Mouse (Mus musculus) stomach, embryonic 15.5 days (tissue): Measurements from ENCODE around the gene Camk1d. TPM values are rescaled to one million over a fixed set of nuclear protein-coding genes. Genes with fewer than 3 reads are reported as not detected.

ENCODE experiments used
- ATAC-seq: fragments of 200-750 bp; cut with Nextera tagmentation; 2 replicates; pipeline ENCODE4 v1.8.0; 2017; ENCODE audit warnings: low read depth, moderate number of reproducible peaks, moderate TSS enrichment; ENCODE audit not compliant: insufficient read depth, low FRiP score
- H3K27ac ChIP-seq: fragments of 300-500 bp; sonication (generic); 2 replicates; pipeline ENCODE4 v1.5.1; 2015; ENCODE audit warnings: mild to moderate bottlenecking, inconsistent platforms
- H3K27me3 ChIP-seq: fragments of 300-500 bp; sonication (generic); replicated peaks from 2 replicates; pipeline ENCODE4 v1.6.1; 2015; ENCODE audit warnings: inconsistent platforms
- H3K36me3 ChIP-seq: fragments of 300-500 bp; sonication (generic); 2 replicates; pipeline ENCODE4 v1.6.1; 2015; ENCODE audit warnings: inconsistent platforms
- H3K4me1 ChIP-seq: fragments of 300-500 bp; sonication (generic); 2 replicates; pipeline ENCODE4 v1.6.1; 2015; ENCODE audit warnings: inconsistent platforms
- H3K4me2 ChIP-seq: fragments of 300-500 bp; sonication (generic); 2 replicates; pipeline ENCODE4 v1.6.1; 2015; ENCODE audit warnings: mild to moderate bottlenecking, inconsistent platforms
- H3K4me3 ChIP-seq: fragments of 300-500 bp; sonication (generic); replicated peaks from 2 replicates; pipeline ENCODE4 v1.5.1; 2015; ENCODE audit warnings: inconsistent platforms
- H3K9ac ChIP-seq: fragments of 300-500 bp; sonication (generic); 2 replicates; pipeline ENCODE4 v1.6.1; 2015; ENCODE audit warnings: inconsistent platforms
- H3K9me3 ChIP-seq: fragments of 300-500 bp; sonication (generic); 2 replicates; pipeline ENCODE4 v1.6.1; 2016; ENCODE audit warnings: inconsistent platforms
- WGBS: fragments of 180-500 bp; shearing (Covaris S2); methylation state at CpG from one replicate; pipeline ENCODE4 v1.1.7; 2015; 5-methylcytosine and 5-hydroxymethylcytosine counted together
- polyA plus RNA-seq: library from polyadenylated mRNA; unstranded; fragments of >200 nt; fragmentation: Nextera tagmentation; extraction: Ambion mirVana; gene quantifications from 2 replicates; pipeline ENCODE4 v1.2.1, GENCODE M21; 2015

Camk1d gene
- polyA plus RNA-seq, 1 experiment from 2014 or later = 18.4 TPM

DNA sequence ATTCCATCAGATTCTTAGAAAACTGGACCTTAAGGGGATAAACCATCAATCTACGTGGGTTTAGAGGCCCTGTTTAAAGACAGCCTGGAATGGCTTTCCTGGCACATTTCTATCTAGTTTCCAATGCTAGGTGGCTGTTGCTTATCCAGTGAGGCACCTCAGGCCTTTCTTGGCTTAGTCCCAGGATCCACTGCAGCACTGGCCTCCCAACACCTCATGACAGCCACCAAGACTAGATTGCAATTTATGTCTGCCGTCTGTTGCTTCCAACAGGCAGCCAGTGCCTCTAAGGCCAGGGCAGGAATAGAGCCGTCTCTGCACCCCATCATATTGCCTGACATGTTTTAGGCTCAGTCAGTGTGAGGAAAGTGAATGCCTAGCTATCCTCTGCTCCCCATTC lies 389.5 kb downstream of the Camk1d start:
- no peak overlapping the region for H3K27ac ChIP-seq
- ATAC-seq = no peak
- no peak overlapping the region for H3K4me3 ChIP-seq
- no peak overlapping the region for H3K9ac ChIP-seq
- no peaks in the 10 kb centered on the region for H3K27me3 ChIP-seq
- no peaks in the 10 kb centered on the region for H3K36me3 ChIP-seq
- H3K4me1 ChIP-seq = no peaks in the 10 kb centered on the region
- H3K4me2 ChIP-seq = no peak overlapping the region
- 65% methylated on average over 3 of the region's 3 CpGs for WGBS
- no peaks in the 10 kb centered on the region for H3K9me3 ChIP-seq

DNA sequence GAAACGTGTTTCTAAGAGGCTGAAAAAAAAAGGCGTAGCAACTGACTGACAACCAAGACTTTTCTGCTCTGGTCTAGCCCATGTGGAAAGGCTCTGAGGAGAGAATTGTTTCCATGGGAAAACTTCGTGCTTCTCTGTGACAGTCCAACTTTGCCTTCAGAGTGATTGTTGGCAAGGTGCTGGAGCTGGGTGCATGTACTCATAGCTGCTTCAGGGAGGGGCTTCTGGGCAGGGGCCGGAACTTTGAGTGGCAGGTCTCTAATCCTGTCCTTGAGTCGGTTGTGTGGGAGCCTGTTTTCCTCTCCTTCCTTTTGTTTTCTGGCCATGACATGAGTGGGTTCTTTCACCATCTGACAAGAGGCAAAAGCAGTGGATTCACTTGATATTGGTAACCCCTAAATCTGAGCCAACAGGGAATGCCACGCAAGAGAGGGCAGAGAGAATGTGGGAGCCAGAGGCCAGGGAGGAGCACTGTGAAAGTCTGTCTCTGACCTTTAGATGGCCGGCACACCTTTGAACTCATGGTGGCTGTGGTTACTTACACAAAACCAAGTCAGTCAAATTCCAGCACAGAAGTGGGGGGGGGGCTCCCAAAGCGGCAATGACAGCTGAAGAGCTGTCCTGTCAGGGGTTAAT lies 392.5 kb downstream of the Camk1d start:
- Histone ChIP-seq H3K27ac (no peak overlapping the region), H3K27me3 (no peaks in the 10 kb centered on the region), H3K4me1 (0 out of 2 replicates have a peak, but pooled peaks cover 3% of the 10 kb centered on the region), H3K9me3 (no peaks in the 10 kb centered on the region), H3K4me3 (no peak overlapping the region), H3K36me3 (no peaks in the 10 kb centered on the region), H3K4me2 (no peak overlapping the region), H3K9ac (no peak overlapping the region)
- WGBS = 60% methylated on average over 8 of the region's 8 CpGs
- no peak for ATAC-seq

DNA sequence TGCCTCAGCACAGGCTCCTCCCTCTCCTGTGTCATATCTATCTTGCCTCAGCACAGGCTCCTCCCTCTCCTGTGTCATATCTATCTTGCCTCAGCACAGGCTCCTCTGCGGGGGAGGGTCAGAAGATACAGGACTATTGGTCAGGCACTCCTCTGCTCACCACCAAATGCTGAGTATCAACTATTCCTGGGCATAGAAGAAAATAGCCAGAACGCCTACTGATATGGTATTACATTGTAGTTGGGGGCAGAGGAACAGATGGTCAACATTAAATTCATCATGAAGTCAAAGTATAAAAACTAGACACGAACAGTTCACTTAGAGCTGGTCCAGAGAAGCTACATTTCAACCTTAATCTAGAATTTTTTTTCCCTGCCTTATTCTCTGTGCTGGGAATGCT lies 395.2 kb downstream of the Camk1d start:
- Histone ChIP-seq H3K4me2 (no peak overlapping the region), H3K4me1 (peaks cover 15% of the 10 kb centered on the region), H3K9ac (no peak overlapping the region), H3K9me3 (no peaks in the 10 kb centered on the region), H3K36me3 (no peaks in the 10 kb centered on the region), H3K27ac (no peak overlapping the region), H3K27me3 (no peaks in the 10 kb centered on the region), H3K4me3 (no peak overlapping the region)
- WGBS = 80% methylated on average over 3 of the region's 3 CpGs
- no peak for ATAC-seq

DNA sequence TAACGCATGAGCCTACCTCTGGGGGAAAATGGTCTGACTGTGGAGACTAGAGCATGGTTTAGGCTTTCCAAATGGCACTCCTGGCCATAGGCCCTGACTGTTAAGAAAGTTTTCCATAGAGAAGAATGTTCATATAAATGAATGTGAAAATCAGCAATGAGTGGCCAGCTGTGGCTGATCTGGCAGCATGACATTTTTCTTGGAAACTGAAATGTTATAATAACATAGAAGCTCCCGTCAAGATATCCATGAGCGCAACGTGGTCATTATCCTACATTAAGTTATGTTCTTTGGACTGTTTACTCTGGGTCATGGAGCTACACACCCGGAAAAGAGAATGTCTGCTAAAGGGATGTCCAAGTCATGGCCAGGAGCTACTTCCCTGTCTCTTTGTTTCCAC lies 397.6 kb downstream of the Camk1d start:
- Histone ChIP-seq H3K4me3 (no peak overlapping the region), H3K4me1 (peaks cover 15% of the 10 kb centered on the region), H3K27me3 (no peaks in the 10 kb centered on the region), H3K27ac (peak overlapping the region; percentile 77), H3K9ac (no peak overlapping the region), H3K4me2 (no peak overlapping the region), H3K36me3 (no peaks in the 10 kb centered on the region), H3K9me3 (no peaks in the 10 kb centered on the region)
- WGBS = 49% methylated on average over 5 of the region's 5 CpGs
- ATAC-seq = no peak; the same call in 1 of the 2 replicates

DNA sequence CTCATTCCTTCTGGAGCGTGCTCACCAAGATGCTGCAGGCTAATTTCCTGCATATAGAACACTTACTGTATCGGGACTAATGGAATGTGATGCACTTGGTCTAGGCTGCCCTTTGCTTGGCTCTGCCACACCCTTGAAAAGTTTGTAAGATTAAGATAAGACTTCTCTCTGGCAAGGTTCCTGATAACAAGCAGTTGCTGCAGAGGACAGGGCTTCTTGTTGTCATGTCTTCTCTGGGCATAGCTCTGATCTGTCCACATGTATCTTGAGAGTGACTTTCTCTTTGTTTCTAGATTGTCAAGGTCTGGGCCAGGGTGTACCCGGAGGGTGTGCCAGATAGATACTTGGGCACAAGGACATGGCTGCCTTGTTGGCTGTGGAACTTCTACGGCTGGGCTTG lies 398.1 kb downstream of the Camk1d start:
- 78% methylated on average over 4 of the region's 4 CpGs for WGBS
- Histone ChIP-seq H3K9ac (no peak overlapping the region), H3K27ac (peak overlapping the region; percentile 72), H3K36me3 (no peaks in the 10 kb centered on the region), H3K27me3 (no peaks in the 10 kb centered on the region), H3K4me3 (no peak overlapping the region), H3K4me1 (peaks cover 15% of the 10 kb centered on the region), H3K4me2 (no peak overlapping the region), H3K9me3 (no peaks in the 10 kb centered on the region)
- no peak for ATAC-seq

DNA sequence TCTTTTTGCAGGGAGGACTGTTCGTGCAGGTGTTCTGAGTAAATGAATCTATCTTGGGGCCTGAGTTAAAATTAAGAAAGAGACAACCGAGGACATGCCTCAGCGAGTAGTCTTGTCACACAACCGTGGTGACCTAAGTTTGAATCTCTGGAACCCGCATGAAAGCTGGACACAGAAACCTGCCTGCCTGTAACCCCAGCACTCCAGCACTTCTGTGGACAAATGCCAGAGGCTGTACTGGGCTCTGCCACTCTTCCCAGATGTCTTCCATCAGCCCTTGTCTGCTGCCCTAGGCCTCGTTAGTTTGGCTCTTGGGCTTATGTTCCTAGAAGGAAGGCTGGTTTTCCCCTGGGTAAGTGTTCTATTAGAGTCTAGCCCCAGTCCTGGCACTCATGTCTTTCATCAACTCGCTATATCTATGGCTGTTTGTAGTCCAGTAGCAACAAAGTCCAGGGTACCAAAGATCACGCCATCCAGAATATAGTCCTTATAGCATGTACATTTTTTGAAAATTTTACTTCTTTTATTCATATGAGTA lies 399.0 kb downstream of the Camk1d start:
- no peak for ATAC-seq
- Histone ChIP-seq H3K4me2 (no peak overlapping the region), H3K27me3 (no peaks in the 10 kb centered on the region), H3K9me3 (no peaks in the 10 kb centered on the region), H3K27ac (peak overlapping the region; percentile 72), H3K36me3 (no peaks in the 10 kb centered on the region), H3K9ac (no peak overlapping the region), H3K4me3 (no peak overlapping the region), H3K4me1 (peaks cover 15% of the 10 kb centered on the region)
- 48% methylated on average over 8 of the region's 8 CpGs for WGBS

DNA sequence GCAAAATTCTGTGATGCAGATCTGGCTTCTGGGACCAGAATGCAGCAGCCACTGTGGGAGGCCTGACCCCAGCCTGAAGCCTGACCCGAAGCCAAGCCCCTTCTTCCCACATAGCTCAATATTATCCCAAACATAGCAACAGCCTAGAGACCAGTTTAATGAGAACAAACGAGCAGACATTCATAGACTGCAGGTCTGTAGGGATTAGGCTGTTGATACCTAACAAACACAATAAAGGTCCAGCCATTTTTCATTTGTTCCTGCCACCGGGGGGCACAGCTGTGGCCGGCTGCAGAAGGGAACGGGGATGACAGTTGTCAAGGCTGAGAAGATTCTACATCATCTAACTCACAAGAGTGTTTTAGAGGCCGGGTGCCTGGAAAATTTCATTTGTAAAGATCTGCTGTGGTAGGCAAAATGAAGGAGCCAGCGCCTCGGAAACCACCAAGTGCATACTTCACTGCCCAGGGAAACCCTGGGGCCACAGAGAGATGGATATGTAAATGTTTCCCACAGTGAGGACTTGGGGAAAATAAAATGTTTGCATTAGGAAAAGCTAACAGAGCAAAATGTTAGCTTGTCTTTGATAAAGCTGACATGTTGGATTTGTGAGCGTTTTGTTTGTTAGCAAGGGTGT lies 399.7 kb downstream of the Camk1d start:
- Histone ChIP-seq H3K9ac (no peak overlapping the region), H3K4me2 (no peak overlapping the region), H3K4me3 (no peak overlapping the region), H3K9me3 (no peaks in the 10 kb centered on the region), H3K27ac (peak overlapping the region; percentile 72), H3K4me1 (peaks cover 15% of the 10 kb centered on the region), H3K36me3 (no peaks in the 10 kb centered on the region), H3K27me3 (no peaks in the 10 kb centered on the region)
- 24% methylated on average over 9 of the region's 9 CpGs for WGBS
- no peak for ATAC-seq

DNA sequence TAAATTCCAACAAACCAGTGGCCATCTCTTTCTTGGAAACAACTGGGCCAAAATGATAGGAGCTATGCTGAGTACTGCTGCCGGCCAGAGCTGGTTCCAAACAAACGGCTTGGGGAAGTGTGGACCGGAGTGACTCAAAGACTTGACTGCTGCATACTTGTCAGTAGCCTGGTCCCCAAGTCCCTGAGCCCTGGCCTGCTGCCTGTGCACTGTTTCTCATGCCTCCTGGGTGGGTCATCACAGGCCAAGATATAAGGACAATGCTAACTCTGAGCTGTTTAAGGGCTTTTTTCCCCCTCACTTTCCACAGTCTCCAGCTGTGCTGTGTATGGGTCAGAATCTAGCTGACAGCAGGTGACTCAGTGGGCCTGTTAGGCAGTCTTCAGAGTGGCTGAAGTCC lies 409.2 kb downstream of the Camk1d start:
- H3K9me3 ChIP-seq = no peaks in the 10 kb centered on the region
- no peak overlapping the region for H3K9ac ChIP-seq
- H3K36me3 ChIP-seq = no peaks in the 10 kb centered on the region
- no peaks in the 10 kb centered on the region for H3K4me1 ChIP-seq
- H3K27ac ChIP-seq = no peak overlapping the region
- ATAC-seq = no peak
- H3K4me3 ChIP-seq = no peak overlapping the region
- no peak overlapping the region for H3K4me2 ChIP-seq
- no peaks in the 10 kb centered on the region for H3K27me3 ChIP-seq
- 76% methylated on average over 3 of the region's 3 CpGs for WGBS

DNA sequence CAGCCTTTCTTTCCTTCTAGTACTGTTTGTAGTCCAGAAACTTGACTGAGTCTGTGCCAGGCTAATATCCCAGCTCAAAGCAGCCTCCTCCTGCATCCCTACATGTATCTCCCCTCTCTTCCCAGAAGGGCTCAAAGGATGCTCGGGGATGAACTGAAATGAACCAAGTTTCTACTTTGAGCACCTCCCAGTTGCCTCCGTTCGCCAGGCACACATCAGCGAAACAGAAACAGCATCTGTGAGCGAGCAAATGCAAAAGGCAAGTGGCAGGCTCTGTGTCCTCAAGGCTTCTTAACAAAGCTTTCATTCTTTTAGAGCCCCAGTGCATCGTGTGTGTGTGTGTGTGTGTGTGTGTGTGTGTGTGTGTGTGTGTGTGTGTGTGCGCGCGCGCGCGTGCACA lies 409.9 kb downstream of the Camk1d start:
- H3K36me3 ChIP-seq = no peaks in the 10 kb centered on the region

DNA sequence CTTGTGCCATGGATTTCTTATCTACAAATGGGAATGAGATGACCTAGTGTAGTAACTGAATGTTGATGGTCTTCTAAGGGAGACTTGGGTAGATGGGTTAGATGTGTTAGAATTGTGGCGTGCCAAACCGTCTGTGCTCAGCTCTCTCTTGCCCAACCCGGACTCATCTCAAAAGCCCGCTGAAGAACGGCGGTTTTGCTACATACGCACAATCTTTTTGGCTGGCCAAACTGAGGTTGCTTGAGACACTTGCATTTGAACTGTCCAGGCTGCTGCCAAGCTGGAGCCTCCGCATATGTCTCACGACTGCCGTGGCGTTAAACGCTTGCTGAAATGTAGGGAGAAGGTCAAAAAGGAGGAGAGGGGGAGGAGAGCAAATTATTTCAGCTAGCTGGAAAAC lies 413.0 kb downstream of the Camk1d start:
- no peak overlapping the region for H3K4me3 ChIP-seq
- 83% methylated on average over 12 of the region's 12 CpGs for WGBS
- no peak overlapping the region for H3K9ac ChIP-seq
- no peaks in the 10 kb centered on the region for H3K9me3 ChIP-seq
- no peak for ATAC-seq
- no peak overlapping the region for H3K27ac ChIP-seq
- H3K4me2 ChIP-seq = no peak overlapping the region
- H3K27me3 ChIP-seq = no peaks in the 10 kb centered on the region
- no peaks in the 10 kb centered on the region for H3K4me1 ChIP-seq
- H3K36me3 ChIP-seq = no peaks in the 10 kb centered on the region

More for the DNA sequence above, 409.9 kb downstream of the Camk1d start:
- Histone ChIP-seq H3K4me1 (no peaks in the 10 kb centered on the region), H3K4me3 (no peak overlapping the region), H3K27ac (no peak overlapping the region), H3K4me2 (no peak overlapping the region), H3K27me3 (no peaks in the 10 kb centered on the region), H3K9me3 (no peaks in the 10 kb centered on the region), H3K9ac (no peak overlapping the region)
- no peak for ATAC-seq
- WGBS = 86% methylated on average over 12 of the region's 12 CpGs

DNA sequence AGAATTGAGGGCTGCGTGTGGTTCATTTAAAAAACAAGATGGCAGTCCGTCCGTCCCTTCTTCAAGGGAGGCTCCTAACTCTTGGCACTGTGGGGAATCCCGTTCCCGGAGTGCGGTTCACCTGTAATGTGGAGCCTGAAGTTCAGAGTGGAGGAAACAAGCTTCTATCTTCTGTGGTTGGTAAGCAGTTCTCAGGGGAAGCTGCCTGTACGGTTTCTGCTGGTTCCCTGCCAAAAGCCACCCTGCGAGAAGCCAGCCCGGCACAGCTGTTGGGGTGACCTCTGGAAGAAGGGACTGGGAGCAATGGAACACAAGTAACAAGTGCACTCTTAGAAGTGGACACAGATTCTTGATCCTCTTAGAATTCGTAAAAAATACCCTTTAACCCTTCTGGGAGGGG lies 416.2 kb downstream of the Camk1d start:
- no peak for ATAC-seq

DNA sequence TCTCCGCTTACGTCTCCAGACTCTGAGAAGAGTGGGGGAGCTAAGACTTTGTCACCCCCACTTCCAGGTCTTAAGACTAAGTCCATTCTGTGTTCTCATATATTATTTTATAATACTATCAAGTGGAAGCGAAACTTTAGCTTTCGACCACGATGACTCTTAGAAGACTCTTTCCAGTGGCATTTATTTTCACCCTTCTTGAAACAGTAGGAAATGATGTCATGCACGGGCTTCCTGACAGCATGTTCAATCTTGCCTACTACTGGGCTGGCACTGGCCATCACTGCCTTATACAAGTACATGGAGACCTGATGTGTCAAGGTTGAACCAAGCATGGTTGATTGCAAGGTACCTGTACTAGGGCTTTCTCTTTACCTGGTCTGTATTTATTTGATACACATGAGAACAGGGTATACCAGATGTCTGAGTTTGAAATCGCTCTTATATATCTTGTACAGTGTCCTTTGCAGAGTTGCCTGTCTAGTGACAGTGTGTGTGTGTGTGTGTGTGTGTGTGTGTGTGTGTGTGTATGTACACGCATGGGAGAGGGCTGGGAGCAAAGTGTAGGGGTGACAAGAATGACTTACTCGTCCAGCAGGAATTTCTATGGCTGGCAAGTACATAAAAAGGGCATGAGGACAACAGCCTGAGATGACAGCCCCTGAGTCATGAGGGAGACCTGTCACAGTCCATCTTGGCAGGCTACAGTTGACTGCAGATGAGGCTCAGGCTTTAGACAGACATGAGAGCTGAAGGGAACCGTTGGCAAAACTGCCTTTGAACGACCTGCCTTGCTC lies 417.4 kb downstream of the Camk1d start:
- ATAC-seq = no peak
- Histone ChIP-seq H3K9ac (no peak overlapping the region), H3K4me1 (no peaks in the 10 kb centered on the region), H3K4me3 (no peak overlapping the region), H3K27ac (no peak overlapping the region), H3K4me2 (no peak overlapping the region), H3K36me3 (no peaks in the 10 kb centered on the region), H3K27me3 (no peaks in the 10 kb centered on the region), H3K9me3 (no peaks in the 10 kb centered on the region)
- 89% methylated on average over 11 of the region's 11 CpGs for WGBS

More for the DNA sequence above, 416.2 kb downstream of the Camk1d start:
- Histone ChIP-seq H3K27ac (no peak overlapping the region), H3K36me3 (no peaks in the 10 kb centered on the region), H3K9me3 (no peaks in the 10 kb centered on the region), H3K4me3 (no peak overlapping the region), H3K27me3 (no peaks in the 10 kb centered on the region), H3K4me1 (no peaks in the 10 kb centered on the region), H3K9ac (no peak overlapping the region), H3K4me2 (no peak overlapping the region)
- WGBS = 77% methylated on average over 10 of the region's 10 CpGs
